Mouse (Mus musculus): Measurements from ENCODE around the gene Zmynd11.
"Not testable (repeated sequence)": the region's sequence is repeated elsewhere in the genome, so short reads cannot be mapped to it uniquely, and the experiment has no call there.

The Zmynd11 gene

GRCm38 (mm10) chr13:9764646-9765536, at the start of gene Zmynd11:
Gene Zmynd11 (minus strand): TSS chr13:9765330.
- DNase-seq (ENCODE audit: low read depth, low spot score), result no peak

DNA sequence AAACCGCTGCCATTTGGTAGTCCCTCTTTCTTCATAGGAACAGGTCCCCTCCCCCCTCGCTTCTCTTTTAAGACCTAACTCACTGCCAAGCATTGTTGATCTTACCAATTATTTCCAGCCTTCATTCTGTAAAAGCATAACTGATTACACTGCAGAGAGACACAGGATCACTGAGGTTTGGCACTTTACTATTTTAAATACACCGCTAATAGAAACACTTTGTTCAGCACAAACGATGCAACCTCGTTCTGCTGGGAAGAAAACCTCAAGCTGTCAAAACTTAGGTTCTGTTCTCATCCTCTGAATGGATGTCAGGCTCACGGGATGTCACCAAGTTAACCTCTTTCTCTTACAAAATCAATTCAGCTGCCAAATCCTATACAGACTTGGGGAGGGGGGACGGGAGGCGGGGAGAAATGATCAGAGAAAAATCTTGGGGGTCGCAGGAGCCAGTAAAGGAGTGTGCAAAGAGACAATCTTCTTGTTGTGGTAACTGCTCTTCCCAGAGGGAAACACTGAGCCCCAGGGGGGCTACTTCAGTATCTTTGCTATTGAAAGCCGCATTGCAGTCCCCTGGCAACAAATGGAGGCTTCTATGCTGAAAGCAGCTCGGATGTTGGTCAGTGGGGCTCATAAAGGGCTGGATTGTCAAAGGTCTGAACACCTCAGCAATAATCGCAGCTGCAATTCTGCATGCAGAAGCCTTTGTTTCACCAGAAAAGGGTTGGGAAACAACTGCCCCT, 30.9 kb upstream of the Zmynd11 start:
- DNase-seq (ENCODE audit: low read depth, low spot score), result peak; percentile 33

DNA sequence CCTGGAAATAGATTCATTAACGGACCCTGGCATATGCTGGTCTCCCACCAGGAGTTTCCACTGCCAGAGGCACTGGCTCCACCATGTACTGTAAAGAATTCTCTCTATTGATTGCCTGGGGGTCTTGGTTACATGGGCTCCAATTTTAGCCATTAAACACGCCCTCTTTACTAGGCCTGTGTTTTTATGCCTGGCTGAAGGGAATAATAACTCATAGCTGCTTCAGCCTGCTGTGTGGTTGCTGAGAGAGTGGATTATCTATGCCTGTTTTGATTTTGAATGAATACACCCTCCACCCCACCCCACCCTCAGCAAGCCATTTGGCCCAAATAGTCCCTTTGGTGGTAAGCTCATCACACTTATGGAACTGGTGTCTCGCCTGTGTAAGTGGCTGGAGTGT, 20.9 kb upstream of the Zmynd11 start:
- DNase-seq (ENCODE audit: low read depth, low spot score), result no peak

GRCm38 (mm10) chr13:9783717-9784116, 18.6 kb upstream of the Zmynd11 start:
- no peak for DNase-seq (ENCODE audit: low read depth, low spot score)

DNA sequence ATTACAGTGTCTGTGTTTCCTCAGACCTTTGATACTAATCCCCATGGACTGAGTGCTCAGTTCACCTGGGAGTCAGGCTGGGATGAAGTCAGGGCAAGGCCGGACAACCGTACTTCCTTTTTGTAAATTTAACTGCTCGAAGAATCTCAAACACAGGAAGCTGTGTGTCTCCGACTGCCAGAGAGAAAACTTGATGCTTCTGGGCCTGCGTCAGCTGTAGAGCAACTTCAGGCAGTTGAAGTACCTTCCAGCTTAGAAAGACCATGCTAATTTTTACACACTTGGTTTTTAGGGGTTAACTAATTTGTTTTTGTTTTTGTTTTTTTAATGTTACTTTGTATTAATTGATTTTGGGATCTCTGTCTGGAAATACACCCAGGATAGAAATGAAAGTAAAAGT, 10.8 kb upstream of the Zmynd11 start:
- DNase-seq (ENCODE audit: low read depth, low spot score), result no peak

- DNase-seq (ENCODE audit: low read depth, low spot score), result no peak
Observed at GRCm38 (mm10) chr13:9774077-9774476, 8.9 kb upstream of the Zmynd11 start.

DNA sequence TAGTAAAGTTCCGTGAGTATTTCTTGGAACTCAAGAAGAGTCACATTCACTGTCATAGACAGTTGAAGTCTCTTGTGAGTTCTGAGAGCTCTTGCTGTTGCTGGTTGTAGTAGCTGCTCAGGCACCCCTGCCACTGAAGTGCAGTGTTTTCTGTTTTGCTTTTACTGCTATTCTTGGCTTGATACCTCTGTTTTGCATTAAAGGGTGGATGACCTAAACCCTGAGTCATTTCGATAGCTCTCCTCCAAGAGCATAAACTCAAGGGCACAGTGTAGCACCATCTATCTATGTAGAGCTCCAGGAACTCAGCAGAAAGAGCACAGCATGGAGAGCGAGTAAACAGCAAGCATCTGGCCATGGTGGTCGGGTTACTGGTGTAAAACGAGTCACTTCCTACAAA, 2.1 kb upstream of the Zmynd11 start:
- no peak for DNase-seq (ENCODE audit: low read depth, low spot score)

DNA sequence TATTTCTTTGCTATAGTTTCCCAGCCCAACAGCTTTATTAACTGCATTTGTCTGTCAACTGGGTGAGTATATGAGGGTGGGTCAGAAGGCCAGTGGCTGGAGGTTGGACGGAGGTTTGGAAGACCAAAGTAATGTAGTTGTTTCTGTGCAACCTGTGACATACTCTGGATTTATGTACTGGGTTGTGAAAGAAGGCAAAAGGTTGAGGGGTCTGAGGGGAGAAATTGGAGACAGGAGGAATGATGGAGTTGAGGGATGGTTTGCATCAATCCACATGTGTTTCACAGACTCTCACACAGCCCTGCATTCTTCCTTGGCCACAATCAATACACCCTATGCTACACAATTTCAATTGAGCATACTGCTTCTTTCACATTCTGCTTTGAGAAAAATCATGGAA, 1.4 kb upstream of the Zmynd11 start:
- no peak for DNase-seq (ENCODE audit: low read depth, low spot score)

DNA sequence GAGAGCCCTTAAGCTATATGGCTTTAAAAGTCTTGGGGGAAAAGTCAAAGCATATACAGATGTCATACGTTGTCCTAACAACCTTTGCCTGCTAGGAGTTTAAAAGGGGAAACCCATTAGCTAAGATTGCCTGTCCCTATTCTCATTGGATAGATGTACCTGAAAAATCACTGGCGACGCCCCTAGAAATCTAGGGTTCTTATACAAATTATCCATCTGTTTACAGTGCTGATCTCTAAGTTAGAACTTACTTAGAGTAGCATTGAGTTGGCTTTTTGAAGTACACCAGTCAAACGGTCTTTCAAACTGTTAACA, 364 bp upstream of the Zmynd11 start:
- no peak for DNase-seq (ENCODE audit: low read depth, low spot score)

DNA sequence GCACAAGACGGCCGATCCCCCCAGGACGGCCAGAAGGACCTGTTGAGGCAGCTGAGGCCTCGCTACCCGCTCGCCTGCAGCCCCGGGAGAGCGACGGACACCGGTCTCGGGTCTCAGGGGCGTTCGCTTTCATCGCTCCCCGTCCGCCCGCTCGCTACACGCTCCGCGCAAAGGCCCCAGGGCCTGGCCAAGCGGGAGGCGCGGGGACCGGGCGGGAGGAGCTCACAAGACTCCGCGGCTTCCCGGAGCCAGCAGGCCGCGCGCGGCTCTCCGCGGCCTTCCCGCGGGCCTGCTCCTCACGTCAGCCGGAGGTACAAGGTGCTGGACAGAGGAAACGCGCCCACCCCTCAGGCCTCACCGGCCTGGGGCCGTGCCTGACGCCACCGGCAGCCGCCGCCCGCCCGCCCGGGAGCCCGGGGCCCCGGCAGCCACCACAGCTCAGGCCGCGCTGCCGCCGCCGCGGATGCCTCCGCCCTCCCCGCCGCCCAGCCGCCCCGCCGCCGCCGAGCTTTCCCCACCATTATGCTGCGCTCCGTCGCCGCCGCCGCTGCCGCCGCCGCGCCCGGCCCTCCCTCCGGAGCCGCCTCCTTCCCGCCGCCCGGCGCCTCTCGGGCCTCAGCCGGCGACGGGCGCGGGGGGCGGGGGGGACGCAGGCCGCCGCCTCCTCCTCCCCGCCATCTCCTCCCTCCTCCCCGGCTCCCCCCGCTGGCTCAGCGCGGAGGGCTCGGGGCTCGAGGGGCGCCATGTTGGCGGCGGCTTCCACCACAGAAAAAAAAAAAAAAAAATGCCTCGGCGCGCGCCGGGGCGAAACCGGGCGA, 1.1 kb downstream of the Zmynd11 start:
- peak; percentile 86 for DNase-seq (ENCODE audit: low read depth, low spot score)

DNA sequence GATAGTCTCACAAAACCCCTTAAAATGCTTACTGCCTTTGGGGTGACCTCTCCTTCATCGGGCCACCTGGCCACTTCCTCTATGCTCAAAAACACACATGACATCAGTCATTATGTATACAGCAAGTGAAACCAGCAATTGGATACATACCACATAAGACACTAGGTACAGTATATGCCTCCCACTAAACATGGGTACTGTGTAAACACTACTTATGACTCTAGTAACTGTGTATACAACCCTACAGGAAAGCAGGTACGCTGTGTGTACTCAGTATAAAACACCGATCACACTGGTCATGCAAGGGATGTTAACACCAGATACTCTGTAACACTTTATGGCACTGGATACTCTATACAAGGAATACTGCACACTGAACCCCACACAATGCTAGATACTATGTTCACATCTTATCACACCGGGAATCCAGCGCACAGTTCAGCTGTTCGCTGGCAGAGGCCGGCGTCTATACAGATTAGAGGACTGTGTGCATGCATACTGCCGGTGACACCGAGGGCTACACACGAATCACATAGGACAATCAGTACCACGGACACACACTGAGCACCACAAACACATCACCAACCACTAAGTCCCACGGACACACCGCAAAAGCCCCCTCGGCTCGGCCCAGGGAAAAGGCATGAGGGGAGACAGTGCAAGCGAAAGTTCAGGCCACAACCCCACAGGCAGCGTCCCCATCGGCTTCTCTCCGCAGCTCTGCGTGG, 1.9 kb downstream of the Zmynd11 start:
- peak; percentile 36 for DNase-seq (ENCODE audit: low read depth, low spot score)

DNA sequence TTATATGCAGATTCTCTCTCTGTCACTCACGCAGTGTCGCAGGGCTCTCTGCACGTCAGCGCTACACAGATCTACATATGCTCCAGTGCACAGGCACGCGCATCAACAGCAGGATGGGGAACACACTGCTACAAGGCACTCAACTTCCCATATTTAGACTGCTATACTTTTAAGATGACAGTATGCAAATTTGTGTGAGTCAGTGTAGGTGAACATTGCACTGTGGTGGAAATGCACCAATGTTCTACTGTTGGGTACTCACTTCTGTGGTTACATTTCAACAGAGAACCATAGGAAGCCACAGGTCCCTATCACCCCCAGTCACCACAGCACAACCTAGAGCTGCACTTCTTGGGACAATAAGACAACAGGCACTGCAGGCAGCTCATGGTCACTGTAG, 5.1 kb downstream of the Zmynd11 start:
- DNase-seq (ENCODE audit: low read depth, low spot score), result peak; percentile 67

DNA sequence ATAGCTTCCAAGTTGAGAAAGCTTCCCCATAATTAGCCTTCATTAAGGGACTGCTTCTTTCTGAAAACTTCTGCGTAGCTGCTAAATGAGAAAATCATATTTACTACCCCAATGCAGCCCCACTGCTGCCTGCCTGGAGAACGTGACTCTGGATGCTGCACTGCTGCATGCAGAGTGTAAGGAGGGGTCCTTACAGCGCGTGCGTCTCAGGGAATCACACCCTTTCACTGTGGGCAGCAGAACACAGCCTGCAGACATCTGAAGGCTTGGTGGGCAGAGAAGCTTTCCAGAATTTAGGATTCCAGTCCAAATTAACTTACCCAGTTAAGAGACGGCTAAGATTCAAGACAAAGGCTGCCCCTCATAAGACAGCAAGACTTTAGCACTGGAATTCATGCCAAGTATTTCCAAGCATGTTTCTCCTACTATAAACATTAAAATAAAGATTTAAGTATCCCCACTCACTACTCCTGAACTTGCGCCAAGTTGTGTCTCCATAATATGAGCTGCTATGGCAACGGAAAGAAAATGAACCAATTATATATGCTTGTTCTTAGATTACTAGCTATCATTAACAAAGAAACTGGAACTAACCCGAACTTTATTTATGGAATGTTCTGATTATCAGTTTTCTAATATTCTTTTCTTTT, 7.2 kb downstream of the Zmynd11 start:
- DNase-seq (ENCODE audit: low read depth, low spot score), result peak; percentile 58

DNA sequence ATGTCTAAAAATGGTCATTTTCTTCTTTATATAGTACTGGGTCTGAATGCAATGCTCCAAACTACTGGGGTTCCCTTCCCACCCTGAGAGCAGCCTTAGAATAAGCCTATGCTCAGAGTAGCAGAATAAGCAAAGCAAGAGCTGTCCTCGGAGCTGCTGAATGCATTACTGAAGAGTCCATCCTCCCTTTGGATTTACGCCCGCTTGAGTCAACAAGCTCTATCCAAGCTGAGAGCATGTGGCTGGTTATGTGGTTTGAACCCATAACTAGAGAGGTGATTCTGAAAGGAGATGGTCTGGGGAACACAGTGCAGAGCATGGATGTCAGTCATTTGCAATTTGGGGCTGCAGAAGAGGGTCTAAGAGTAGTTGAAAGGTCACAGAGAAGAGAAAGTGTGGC, 11.4 kb downstream of the Zmynd11 start:
- DNase-seq (ENCODE audit: low read depth, low spot score), result no peak

DNA sequence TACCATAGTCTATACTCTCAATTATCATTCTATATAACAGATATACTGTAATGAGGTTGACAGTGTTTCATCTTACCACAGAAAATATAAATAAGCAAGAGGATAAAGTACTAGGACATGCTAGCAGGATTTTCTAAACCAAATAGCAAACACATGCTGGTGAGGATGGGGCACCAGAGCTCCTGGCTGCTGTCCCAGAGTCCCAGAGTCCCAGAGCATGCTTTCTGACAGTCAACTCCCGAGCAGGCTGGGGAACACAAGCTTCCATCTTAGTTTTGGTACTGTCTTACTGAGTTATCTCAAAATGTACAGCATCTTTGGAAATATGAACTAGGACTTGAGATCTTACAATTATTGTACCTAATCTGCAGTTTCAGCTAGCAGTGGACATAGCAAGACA, 14.8 kb downstream of the Zmynd11 start:
- DNase-seq (ENCODE audit: low read depth, low spot score), result peak; percentile 66

DNA sequence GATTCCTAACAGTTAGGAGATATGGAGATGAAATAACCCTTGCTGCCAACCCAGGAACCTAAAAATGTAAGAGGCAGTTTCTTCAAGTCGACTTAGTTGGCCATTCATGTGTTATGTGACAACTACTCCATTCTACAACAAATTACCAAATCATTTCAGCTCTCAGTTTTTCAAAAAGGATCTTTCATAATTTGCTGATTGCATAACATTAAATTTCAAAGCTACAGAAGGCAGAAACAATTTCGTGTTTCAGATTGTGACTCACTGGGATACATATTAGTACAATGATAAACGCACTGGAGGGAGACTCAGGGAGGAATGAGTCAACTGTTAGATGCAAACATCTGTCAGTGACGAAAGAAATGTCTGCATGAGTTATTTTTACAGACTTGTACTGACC, 15.3 kb downstream of the Zmynd11 start:
- DNase-seq (ENCODE audit: low read depth, low spot score), result peak; percentile 55

GRCm38 (mm10) chr13:9738190-9738589, 26.9 kb downstream of the Zmynd11 start:
- peak; percentile 47 for DNase-seq (ENCODE audit: low read depth, low spot score)

DNA sequence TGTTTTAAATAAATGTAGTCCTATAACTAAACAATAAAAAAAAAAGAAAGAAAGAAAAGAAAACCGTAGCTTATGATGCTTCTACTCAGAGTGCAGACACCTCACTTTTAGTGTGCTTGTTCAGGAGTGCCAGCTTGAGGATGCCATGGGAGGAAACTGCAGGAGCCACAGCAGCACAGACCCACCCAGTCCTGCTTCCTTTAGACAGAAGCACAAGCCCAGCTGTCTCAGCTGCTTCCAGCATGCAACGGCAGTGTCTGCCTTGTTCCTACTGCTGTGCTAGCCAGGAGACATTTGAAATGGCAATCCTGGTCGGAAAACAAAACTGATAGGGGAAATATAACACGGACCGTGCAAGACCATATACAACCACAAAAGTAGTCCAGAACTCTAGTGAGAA, 28.1 kb downstream of the Zmynd11 start:
- peak; percentile 32 for DNase-seq (ENCODE audit: low read depth, low spot score)

GRCm38 (mm10) chr13:9732262-9732661, 32.9 kb downstream of the Zmynd11 start:
- not testable (repeated sequence) for DNase-seq (ENCODE audit: low read depth, low spot score)

GRCm38 (mm10) chr13:9729073-9729472, 36.1 kb downstream of the Zmynd11 start:
- no peak for DNase-seq (ENCODE audit: low read depth, low spot score)

DNA sequence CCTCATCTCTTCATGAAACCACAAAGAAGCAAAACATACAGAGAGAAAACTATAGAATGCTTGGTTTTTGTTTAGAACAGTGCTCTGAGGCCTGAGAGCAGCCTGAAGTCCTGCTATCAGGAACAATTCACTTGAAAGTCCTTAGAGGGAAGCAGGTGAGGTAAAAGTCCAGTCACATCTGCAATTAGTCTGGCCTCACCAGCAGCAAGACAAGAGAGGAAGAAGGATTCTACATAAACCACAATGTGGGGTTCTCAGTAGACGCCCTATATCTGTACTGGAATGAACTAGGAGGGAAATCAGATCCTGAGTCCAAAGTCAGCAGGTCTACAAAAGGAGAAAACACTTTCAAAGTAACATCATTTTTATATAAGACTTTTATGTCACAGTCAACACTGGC, 49.9 kb downstream of the Zmynd11 start:
- DNase-seq (ENCODE audit: low read depth, low spot score), result no peak

All from brain, adult 2 months (tissue).